Mouse (Mus musculus) c-Kit-positive CD71-negative TER-119-negative erythroid progenitor cells, embryonic 14.5 days (primary cell): ENCODE measurements around the gene Elmo1.

ENCODE experiments used
- DNase-seq: peaks from one replicate; pipeline ENCODE4 v3.0.0-alpha.2; 2013; ENCODE audit warnings: low read depth

The Elmo1 gene

DNA sequence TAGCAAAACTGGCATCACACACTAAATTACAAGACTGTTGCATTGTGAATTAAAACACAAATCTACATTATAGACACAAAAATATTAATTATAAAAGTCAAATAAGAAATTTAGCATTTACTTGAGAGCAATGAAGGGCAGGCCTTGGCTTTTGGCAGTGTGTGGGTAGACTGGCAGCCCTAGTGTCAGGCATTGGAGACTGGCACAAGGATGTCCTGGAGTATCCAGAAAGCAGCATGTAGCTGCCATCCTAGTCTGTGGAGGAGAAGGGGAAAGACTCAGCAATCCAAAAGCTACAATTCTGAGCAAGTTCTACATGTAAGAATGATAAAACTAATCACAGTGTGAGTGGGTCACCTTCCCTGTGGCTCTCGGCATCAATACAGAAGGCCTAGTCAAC lies 446.7 kb downstream of the Elmo1 start:
- DNase-seq = no peak

- no peak for DNase-seq
Measured at GRCm38 (mm10) chr13:20537487-20537886, 447.1 kb downstream of the Elmo1 start.

- DNase-seq = no peak
Measured at GRCm38 (mm10) chr13:20538216-20539070, 448.0 kb downstream of the Elmo1 start.

DNA sequence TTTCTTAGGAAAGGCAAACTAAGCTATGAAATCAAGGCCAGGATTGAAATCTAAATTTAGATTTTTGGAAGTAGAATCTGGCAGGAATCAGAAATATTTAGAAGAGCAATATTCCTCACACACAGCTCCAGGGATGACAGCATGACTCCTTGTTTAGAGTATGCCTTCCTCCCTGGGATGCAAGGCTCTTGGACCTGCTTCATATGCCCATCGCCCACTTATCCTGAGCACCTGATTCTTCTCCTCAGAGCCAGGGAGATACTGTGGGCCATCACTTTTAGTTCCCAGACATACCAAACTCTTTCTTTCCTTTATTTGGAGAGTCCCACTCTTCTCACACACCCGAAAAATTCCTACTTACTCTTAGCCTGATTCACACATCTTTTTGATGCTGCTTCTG lies 449.2 kb downstream of the Elmo1 start:
- no peak for DNase-seq

GRCm38 (mm10) chr13:20546568-20547204 lies 456.3 kb downstream of the Elmo1 start:
- no peak for DNase-seq

DNA sequence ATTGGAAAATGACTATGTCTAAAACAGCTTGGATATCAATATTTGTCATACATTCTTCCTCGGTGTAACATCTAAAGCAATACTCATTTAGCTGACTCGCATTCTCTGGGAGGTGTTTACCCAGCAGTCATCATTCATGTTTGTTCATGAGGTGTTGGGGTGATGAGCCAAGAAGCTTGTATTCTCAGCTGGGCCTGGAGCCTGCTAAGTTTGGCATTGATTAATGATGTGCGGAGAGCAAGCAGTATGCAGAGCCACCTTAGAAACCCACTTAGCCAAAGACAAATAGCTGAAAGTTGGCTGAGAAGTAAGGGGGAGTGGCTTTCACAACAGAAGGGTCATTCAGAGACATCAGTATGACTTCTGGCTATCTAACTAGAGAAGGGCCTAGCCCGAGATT lies 459.6 kb downstream of the Elmo1 start:
- DNase-seq = no peak

- no peak for DNase-seq
Measured at GRCm38 (mm10) chr13:20551559-20551958, 461.2 kb downstream of the Elmo1 start.

- no peak for DNase-seq
Measured at GRCm38 (mm10) chr13:20555853-20556452, 465.6 kb downstream of the Elmo1 start.

- no peak for DNase-seq
Measured at GRCm38 (mm10) chr13:20556739-20557138, 466.3 kb downstream of the Elmo1 start.

DNA sequence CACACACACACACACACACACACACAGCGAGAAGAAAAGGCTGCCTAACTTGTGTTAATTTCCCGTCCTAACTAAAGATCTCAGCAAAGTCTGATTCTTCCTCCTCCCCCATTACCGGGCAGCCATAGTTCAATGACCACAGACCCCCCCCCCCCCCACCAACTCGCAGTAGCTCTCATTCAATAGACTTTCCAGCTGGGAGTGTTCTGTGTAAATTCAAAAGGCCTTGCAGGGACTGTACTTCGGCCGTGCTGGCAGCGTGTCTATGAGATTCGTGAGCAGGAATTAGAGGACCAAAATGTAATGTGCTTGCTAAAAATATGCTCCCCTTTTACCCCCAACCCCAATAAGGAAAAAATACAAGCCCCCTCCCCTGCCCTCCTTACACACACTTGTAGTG lies 466.8 kb downstream of the Elmo1 start:
- no peak for DNase-seq

DNA sequence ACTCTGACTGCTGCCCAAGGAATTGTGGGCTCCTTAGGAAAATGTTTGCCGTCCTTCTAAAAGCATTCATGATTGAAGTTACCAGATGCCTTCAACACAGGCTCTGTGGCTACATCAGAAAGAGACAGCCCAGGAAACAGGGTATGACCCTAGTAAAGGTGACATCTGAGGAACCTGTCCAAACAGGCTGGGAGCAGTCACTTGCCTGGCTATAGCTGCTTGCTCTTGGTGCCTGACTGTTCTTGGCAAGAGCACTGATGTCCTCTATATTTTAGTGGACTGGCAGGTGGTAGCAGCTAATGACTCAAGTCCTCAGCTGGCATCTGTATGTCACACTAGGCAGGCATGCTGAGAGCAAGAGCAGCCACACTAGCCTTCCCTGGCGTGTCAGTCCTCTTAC lies 468.0 kb downstream of the Elmo1 start:
- DNase-seq = no peak

GRCm38 (mm10) chr13:20564414-20564813 lies 474.0 kb downstream of the Elmo1 start:
- no peak for DNase-seq

DNA sequence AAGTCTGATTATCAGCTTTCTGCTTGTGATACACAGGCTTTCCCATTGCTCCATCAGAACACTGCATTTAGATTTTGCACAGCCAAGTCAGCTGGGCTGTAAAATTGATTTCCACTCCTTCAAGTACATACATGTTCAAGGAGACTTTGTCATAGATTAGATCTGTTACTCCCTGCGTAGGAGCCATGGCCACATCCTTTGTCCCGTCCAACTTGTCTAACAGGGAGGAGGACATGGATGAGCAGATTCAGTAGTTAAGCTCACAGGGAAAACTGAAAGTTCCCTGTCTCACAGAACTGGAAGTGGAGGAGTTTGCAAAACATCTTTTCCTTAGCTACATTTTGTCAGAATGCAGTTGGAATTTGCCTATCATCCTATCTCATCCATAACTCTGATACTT lies 484.8 kb downstream of the Elmo1 start:
- no peak for DNase-seq

- DNase-seq = no peak
Measured at GRCm38 (mm10) chr13:20585868-20586267, 495.5 kb downstream of the Elmo1 start.

GRCm38 (mm10) chr13:20586462-20586861 lies 496.1 kb downstream of the Elmo1 start:
- DNase-seq = no peak

DNA sequence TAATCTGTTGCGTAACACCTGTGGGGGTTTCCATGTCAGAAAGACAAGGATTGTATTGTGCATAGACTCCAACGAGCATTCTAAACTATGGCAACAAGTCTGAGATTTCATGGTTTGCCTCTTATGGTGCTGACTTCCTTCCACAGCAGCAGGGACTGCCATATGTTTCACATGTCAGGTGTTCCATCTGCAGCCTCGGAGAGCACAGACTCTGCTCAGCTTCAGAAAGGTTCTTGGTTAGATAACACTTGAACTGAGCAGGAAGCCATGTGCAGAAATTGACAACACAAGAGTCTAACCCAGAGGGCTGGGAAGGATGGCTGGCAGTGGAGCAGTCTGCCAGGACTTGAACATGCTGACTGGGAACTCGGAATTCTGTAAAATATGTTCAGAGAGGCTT lies 500.6 kb downstream of the Elmo1 start:
- DNase-seq = no peak

GRCm38 (mm10) chr13:20597307-20597706 lies 506.9 kb downstream of the Elmo1 start:
- no peak for DNase-seq

DNA sequence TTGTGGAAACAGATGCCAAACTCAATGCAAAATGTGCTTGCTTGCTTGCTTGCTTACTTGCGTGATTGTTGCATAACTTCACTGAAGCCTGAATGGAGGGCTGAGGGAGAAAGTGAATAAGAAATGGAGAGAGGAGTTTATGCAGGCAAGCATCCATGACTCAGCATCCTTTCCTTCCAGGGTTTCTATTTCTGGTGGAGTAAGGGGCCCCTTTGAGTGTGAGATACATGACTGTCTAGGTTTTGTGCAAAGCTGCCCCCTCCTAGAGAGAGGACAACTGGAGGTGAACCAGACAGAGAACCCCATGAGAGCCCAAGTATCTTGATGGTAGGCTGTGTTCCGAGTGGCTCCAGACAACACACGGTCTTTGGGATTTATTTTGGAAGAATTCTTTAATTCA lies 508.2 kb downstream of the Elmo1 start:
- no peak for DNase-seq

GRCm38 (mm10) chr13:20600246-20600645 lies 509.9 kb downstream of the Elmo1 start:
- no peak for DNase-seq

DNA sequence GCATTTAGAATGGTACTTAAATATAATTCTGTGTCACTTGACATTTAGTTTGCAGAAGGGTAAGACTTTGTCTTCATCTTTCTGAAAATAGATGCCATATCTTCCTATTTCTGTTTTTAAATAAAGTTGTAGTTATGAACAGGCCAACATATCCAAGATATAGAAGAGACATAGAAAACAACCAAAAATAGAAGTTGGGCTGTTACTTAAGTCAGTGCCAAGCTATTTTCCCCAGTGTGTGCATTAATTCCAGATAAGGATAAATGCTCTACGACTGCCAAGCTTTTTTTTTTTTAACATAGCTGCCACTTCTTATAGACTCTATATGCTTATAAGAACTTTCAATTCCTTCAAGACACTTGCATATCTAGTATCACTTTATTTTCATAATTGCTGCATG lies 511.0 kb downstream of the Elmo1 start:
- no peak for DNase-seq

DNA sequence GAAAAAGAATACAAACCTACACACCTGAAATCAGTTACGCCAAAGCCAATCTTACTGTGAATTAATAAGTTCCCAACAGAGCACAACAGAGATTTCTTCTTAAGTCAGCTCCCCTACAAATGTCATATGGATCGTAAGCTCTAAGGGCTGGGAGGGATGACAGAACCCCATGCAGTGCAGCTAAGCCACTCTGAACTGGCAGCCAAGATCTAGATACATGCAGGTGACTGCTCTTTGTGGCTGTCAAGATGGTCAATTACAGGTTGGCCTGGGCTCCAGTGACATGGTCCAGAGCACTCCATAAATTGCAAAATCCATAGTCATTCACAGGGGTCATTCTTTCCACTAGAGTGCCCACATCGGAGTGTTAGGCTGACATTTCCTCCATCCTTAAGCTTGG lies 516.5 kb downstream of the Elmo1 start:
- DNase-seq = no peak

GRCm38 (mm10) chr13:20609003-20609688 lies 518.8 kb downstream of the Elmo1 start:
- DNase-seq = no peak
